Mouse (Mus musculus) layer of hippocampus, adult 11-12 months (tissue): Measurements from ENCODE around the gene Tubb3.
A peak's percentile ranks its signal among the peaks of the same experiment; 100 is the strongest.
"Not testable (repeated sequence)": the region's sequence is repeated elsewhere in the genome, so short reads cannot be mapped to it uniquely, and the experiment has no call there.

Source experiments
- DNase-seq: peaks from one replicate; pipeline ENCODE4 v3.0.0; 2022; ENCODE audit warnings: low spot score

Gene Tubb3

GRCm38 (mm10) chr8:123432381-123432780 lies 21.2 kb downstream of the Tubb3 start:
- DNase-seq = no peak

DNA sequence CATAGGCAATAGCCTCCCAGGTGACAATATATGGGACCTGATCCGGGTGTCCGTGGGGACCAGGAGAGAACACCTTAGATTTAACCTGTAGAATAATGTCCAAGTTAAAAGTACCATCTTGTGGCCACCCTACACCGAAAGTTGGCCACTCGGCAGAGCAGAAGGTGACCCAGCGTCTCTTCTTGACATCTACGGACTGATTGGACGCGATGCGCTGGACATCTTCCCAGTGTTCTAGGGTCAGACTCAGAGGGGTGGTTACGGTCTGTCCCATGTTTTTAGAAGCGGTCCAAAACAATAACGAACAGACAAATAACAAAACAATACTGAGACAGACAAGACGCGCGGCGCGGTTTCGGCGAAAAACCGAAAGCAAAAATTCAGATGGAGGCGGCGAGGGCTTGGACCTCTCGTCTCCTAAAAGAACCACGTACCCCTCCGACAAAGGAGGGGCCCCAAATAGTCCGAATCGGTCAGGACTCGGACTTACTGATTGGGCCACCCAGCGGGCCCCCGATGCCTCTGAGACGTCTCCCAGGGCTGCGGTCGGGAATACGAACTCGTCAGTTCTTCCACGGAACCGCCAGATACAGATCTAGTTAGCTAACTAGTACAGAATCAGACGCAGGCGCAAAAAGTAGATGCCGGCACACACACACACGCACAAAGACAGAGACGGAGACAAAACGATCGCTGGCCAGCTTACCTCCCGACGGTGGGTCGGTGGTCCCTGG lies 22.2 kb downstream of the Tubb3 start:
- not testable (repeated sequence) for DNase-seq

DNA sequence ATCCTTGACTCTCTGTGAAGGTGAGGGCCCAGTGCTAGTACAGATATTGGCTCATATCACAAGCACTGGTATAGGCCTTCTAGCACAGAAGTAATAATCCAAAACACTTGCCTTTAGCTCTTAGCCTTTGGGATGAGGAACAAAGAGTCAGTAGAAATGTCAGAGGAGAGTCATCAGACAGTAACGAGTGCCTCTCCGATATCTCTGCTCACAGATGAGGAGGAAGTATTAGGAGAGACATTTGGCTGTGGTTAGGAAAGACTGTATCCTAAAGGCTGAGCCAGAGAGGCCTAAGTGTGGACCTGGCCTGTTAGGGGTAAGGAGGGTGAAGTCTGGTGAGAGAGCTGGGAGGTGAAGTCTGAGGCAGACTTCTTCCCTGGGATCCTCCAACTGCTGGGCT lies 30.6 kb downstream of the Tubb3 start:
- no peak for DNase-seq

- no peak for DNase-seq
Measured at GRCm38 (mm10) chr8:123442351-123442750, 31.1 kb downstream of the Tubb3 start.

DNA sequence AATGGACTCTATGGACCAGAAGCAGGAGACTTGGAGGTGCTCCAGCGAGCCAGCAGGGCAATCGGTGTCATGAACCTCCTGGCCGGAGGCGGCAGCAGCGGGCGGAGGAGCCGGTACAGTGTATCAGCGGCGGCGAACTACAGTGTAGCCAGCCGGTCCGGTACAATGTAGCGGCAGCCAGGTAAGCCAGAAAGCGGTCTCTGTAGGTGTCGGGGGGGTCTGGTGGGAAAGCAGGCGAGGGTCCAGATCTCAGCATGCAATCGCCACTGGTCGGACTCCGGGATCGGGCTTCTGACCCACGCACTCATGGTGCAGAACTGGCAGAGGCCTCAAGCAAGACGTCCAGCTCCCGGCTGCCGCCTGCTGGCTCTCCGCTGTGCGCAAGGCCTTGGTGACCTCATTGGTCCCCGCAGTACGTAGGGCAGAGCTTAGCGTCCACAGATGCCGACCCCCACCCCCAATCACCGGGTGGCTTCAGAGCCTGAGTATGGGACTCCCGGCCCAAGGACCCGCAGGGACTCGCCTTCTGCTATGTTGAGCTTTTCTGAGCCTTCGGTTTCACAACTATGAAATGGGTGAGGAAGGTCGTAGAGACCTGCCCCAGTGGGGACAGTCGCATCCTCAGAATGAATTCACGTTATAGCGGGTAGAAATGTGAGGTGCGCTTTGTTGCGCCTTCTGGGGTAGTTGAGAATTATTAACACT lies 31.8 kb downstream of the Tubb3 start:
- DNase-seq = peak; percentile 93

- no peak for DNase-seq
Measured at GRCm38 (mm10) chr8:123443576-123443921, 32.3 kb downstream of the Tubb3 start.

DNA sequence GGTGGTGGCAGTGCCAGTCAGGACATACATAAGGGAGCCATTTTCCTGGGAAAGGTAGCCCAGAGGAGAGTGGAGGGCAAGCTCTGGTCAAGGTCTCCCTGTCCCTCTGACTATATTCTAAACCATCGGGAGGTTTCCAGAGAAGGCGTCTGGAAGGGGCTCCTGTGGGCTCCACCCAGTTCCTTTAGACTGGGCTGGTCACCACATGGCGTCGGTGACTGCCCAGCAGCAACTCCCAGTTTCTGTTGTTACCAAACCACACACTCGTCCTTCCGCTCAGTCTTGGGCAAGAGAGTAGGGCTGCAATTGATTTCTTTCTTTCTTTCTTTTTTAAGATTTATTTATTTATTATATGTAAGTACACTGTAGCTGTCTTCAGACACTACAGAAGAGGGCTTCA lies 32.9 kb downstream of the Tubb3 start:
- no peak for DNase-seq

GRCm38 (mm10) chr8:123445981-123446380 lies 34.8 kb downstream of the Tubb3 start:
- DNase-seq = no peak

- DNase-seq = no peak
Measured at GRCm38 (mm10) chr8:123446799-123447198, 35.6 kb downstream of the Tubb3 start.

GRCm38 (mm10) chr8:123450783-123451182 lies 39.6 kb downstream of the Tubb3 start:
- no peak for DNase-seq

DNA sequence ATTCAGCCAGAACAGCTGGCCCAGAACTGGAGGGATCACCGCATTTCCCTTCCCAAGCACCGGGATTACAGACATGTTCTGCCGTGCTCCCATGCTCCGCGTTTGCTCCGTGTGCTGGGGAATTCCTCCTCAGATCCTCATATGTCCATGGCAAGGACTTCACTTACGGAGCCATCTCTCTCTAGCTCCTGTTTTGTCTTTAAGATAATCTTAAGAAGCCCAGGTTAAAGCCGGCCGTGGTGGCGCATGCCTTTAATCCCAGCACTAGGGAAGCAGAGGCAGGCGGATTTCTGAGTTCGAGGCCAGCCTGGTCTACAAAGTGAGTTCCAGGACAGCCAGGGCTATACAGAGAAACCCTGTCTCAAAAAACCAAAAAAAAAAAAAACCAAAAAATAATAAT lies 40.5 kb downstream of the Tubb3 start:
- DNase-seq = not testable (repeated sequence)

GRCm38 (mm10) chr8:123452149-123452548 lies 40.9 kb downstream of the Tubb3 start:
- no peak for DNase-seq

DNA sequence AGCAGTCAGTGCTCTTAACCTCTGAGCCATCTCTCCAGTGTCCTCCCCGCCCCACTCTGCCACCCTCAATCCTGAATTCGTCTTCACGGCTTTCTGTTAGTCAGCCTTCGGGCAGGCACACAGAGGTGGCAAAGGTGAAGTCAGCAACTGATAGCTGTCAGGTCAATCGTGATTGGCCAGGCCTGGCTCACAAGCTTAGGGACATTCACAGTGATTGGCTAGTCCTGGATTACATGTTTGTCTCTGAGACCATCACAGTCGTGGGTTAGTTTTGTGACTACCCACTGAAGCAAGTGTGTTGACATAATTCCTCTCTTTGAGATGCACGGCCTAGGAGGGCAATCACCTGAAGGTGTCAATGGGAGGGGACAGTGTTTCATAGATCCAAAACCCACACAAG lies 42.1 kb downstream of the Tubb3 start:
- no peak for DNase-seq

DNA sequence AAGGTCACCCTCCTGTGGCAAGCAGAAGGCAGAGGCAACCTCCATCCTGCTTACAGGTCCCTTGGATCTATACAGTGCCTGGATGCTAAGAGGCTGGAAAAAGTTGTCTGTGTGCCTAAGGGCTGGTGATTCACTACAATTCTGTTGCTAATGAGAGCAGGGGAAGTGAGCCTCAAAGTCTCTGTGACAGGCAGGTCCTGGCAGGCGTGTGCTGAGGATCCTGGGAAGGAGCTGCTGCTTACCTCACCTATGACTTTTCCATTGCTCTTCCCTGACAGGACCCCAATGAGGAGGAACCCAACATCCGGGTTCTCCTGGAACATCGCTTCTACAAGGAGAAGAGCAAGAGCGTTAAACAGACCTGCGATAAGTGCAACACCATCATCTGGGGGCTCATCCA lies 42.7 kb downstream of the Tubb3 start:
- no peak for DNase-seq

- DNase-seq = no peak
Measured at GRCm38 (mm10) chr8:123454559-123454958, 43.3 kb downstream of the Tubb3 start.

GRCm38 (mm10) chr8:123463651-123464050 lies 52.4 kb downstream of the Tubb3 start:
- no peak for DNase-seq

GRCm38 (mm10) chr8:123467476-123467875 lies 56.3 kb downstream of the Tubb3 start:
- no peak for DNase-seq
